Mouse (Mus musculus) G1E (cell line): ENCODE results near the gene Guca1a. TPM values are rescaled to one million over a fixed set of nuclear protein-coding genes. Genes with fewer than 3 reads are reported as not detected.

Source experiments
- ATAC-seq: 2 replicates; pipeline ENCODE4 v1.8.0; 2016; ENCODE audit warnings: mild to moderate bottlenecking; ENCODE audit not compliant: insufficient number of reproducible peaks, poor library complexity, low FRiP score, severe bottlenecking; ENCODE audit errors: extremely low read depth
- DNase-seq: peaks from one replicate; pipeline ENCODE4 v3.0.0; 2012; ENCODE audit warnings: low spot score
- H3K27me3 ChIP-seq: 2 replicates; pipeline ENCODE4 v1.6.1; 2012; ENCODE audit warnings: mild to moderate bottlenecking, low read length, inconsistent platforms; ENCODE audit not compliant: insufficient read depth
- H3K36me3 ChIP-seq: replicated peaks from 2 replicates; pipeline ENCODE3; 2012; ENCODE audit warnings: mild to moderate bottlenecking, inconsistent platforms
- H3K4me1 ChIP-seq: 2 replicates; pipeline ENCODE4 v1.6.1; 2012; ENCODE audit warnings: low read depth, low read length, inconsistent platforms, mixed read lengths; ENCODE audit not compliant: insufficient read depth
- H3K4me3 ChIP-seq: 2 replicates; pipeline ENCODE4 v1.5.1; 2012; ENCODE audit warnings: low read depth, mild to moderate bottlenecking, inconsistent platforms, low read length, moderate library complexity, mixed read lengths
- H3K9me3 ChIP-seq: replicated peaks from 2 replicates; pipeline ENCODE4 v1.6.1; 2012; ENCODE audit warnings: inconsistent platforms
- CTCF ChIP-seq: IDR thresholded peaks from 2 replicates; pipeline ENCODE4 v1.5.1; 2012; ENCODE audit warnings: low read depth, low read length, inconsistent platforms, mixed read lengths
- GATA1 ChIP-seq: IDR thresholded peaks from 2 replicates; pipeline ENCODE4 v1.6.1; 2012; ENCODE audit warnings: borderline replicate concordance, low read length, inconsistent platforms, mixed read lengths
- GATA2 ChIP-seq: IDR thresholded peaks from 2 replicates; pipeline ENCODE4 v1.6.1; 2012; ENCODE audit warnings: low read depth, low read length, inconsistent platforms, borderline replicate concordance
- POLR2AphosphoS5 ChIP-seq: IDR thresholded peaks from 2 replicates; pipeline ENCODE4 v1.6.1; 2012; ENCODE audit warnings: low read depth, low read length, inconsistent platforms; ENCODE audit not compliant: insufficient replicate concordance
- TAL1 ChIP-seq: conservative IDR thresholded peaks from 2 replicates; pipeline ENCODE4 v1.6.1; 2012; ENCODE audit warnings: low read depth, low read length, inconsistent platforms, mixed read lengths
- polyA plus RNA-seq: library from polyadenylated mRNA; stranded (reverse); fragments of >175 nt; gene quantifications from 2 replicates; pipeline ENCODE4 v1.2.3, GENCODE M21; 2012
- total RNA-seq, 2 experiments: library from RNA; stranded (forward) in 1 of 2; stranded (reverse) in 1 of 2; fragments of 200-1000 nt in 1 of 2; fragments of >200 nt in 1 of 2; fragmentation: Nextera tagmentation in 1 of 2; gene quantifications; 2 replicates each; pipeline ENCODE4 v1.2.3; 2014 to 2017

Gene Guca1a
- total and polyA plus RNA-seq, 3 experiments, result 0.08 TPM; not detected in 2

DNA sequence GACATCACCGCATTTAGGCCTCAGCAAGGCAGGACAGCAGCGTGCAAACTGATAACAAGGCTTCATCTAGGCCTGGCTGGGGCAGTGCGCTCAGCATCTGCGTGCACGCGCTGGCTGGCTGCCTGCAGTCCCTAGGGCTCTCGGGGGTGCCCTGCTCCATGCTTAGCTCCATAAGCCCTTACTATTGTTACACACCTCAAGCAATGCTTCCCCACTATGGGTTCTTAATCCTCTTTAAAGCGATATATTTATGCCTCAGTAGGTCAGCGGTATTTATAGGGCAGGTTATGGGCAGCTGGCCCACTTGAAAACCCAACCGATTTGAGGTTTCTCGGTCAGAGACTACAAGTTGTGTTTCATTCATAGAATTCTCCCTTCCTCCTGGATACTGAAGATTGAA, 18.5 kb downstream of the Guca1a start:
- DNase-seq (no peak), ATAC-seq (no peak)
- Histone ChIP-seq H3K4me1 (no peaks in the 10 kb centered on the region), H3K9me3 (peaks cover 3% of the 10 kb centered on the region), H3K27me3 (no peaks in the 10 kb centered on the region), H3K4me3 (no peak overlapping the region), H3K36me3 (peaks cover 53% of the 10 kb centered on the region)
- TF ChIP-seq POLR2AphosphoS5 (no peak), GATA2 (no peak), TAL1 (no peak), GATA1 (no peak), CTCF (no peak)

DNA sequence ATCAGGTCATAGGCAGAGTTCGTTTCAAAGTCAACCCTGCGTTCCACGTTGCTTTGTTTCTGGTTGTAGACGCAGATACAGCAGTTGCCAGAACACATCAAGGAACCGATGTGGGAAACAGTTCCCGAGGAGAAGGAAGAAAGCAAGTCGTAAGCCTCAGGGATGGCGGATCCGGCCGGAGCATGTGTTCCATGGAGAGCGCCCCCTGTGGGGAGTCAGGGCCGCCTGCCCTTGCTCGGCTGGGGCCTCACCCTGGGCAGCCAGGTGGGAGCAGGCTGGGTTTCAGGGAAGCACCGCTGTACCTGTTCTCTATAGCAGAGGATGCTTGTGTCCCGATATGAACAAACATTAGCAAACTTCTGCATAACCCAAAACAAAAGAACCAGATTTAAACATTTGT, 22.3 kb downstream of the Guca1a start:
- Histone ChIP-seq H3K36me3 (peaks cover 89% of the 10 kb centered on the region), H3K27me3 (no peaks in the 10 kb centered on the region), H3K4me1 (no peaks in the 10 kb centered on the region), H3K9me3 (no peaks in the 10 kb centered on the region), H3K4me3 (no peak overlapping the region)
- TF ChIP-seq TAL1, result no peak
- TF ChIP-seq GATA1, result no peak
- TF ChIP-seq POLR2AphosphoS5, result no peak
- TF ChIP-seq CTCF, result no peak
- no peak for TF ChIP-seq GATA2
- ATAC-seq (no peak), DNase-seq (no peak)

DNA sequence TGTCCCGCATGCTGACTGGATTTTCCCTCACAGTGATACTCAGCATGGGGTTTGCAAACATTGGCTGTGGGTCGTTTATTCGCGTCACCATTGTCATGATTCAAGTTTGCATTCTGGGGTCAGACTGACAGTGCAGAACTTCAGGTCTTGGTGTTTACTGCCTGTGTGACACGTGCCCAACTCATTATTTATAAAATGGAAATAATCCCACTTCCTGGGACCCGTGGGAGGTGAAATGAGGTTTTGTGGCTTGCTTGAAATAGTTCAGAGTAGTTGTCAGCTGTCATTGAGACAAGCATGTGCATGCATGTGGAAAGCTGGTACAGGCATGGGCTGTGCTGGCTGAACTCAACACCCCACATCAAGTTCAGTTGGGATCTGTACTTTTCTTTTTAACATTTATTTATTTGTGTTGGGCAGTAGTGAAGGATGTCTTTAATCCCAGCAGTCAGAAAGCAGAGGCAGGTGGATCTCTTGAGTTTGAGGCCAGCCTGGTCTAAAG, 23.6 kb downstream of the Guca1a start:
- no peak for DNase-seq
- TF ChIP-seq GATA2 (no peak), CTCF (no peak), GATA1 (no peak), TAL1 (no peak), POLR2AphosphoS5 (no peak)
- H3K27me3 ChIP-seq, result no peaks in the 10 kb centered on the region
- ATAC-seq, result no peak
- no peaks in the 10 kb centered on the region for H3K9me3 ChIP-seq
- no peak overlapping the region for H3K4me3 ChIP-seq
- H3K36me3 ChIP-seq, result peaks cover 92% of the 10 kb centered on the region
- H3K4me1 ChIP-seq, result peaks cover 8% of the 10 kb centered on the region

- no peaks in the 10 kb centered on the region for H3K9me3 ChIP-seq
- DNase-seq, result no peak
- H3K4me1 ChIP-seq, result peaks cover 27% of the 10 kb centered on the region
- no peak for TF ChIP-seq GATA1
- no peak overlapping the region for H3K4me3 ChIP-seq
- no peak for ATAC-seq
- no peaks in the 10 kb centered on the region for H3K27me3 ChIP-seq
- H3K36me3 ChIP-seq, result peaks cover 81% of the 10 kb centered on the region
Observed at GRCm38 (mm10) chr17:47373991-47374390, 26.4 kb downstream of the Guca1a start.

- Histone ChIP-seq H3K4me3 (peak overlapping the region; percentile 39; the same call in 1 of the 2 replicates), H3K9me3 (no peaks in the 10 kb centered on the region), H3K4me1 (peaks cover 32% of the 10 kb centered on the region), H3K36me3 (peaks cover 57% of the 10 kb centered on the region), H3K27me3 (no peaks in the 10 kb centered on the region)
- DNase-seq, result peak; percentile 67
- TF ChIP-seq GATA2 (no peak), CTCF (peak; percentile 87)
- peak; percentile 66; the same call in 1 of the 2 replicates for ATAC-seq
Observed at GRCm38 (mm10) chr17:47371451-47371850, 28.9 kb downstream of the Guca1a start.

DNA sequence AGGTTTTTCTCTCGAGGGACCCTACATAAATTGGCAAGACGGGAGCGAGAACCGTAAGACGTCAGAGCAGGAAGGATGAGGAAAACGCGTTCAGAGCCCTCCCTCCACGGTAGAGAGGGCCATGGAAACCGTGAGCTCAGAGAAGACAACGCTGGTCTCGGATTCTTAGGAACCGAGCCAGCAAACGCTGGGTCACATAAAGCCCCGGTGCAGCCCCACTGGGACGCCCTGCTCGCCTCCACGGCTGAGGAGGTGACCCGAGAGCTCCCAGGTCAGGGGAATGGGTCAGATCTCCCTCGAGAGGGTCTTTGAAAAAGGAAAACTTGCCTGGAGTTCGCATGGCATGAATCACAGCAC, 31.3 kb downstream of the Guca1a start:
- no peak for TF ChIP-seq GATA2
- no peak for TF ChIP-seq TAL1
- TF ChIP-seq POLR2AphosphoS5, result no peak
- TF ChIP-seq GATA1, result no peak
- TF ChIP-seq CTCF, result no peak
- Histone ChIP-seq H3K9me3 (no peaks in the 10 kb centered on the region), H3K36me3 (peaks cover 33% of the 10 kb centered on the region), H3K4me3 (peak overlapping the region; percentile 77), H3K4me1 (peaks cover 32% of the 10 kb centered on the region), H3K27me3 (no peaks in the 10 kb centered on the region)
- ATAC-seq (no peak), DNase-seq (no peak)
